Mouse (Mus musculus): ENCODE measurements around the gene Crip1.

DNA sequence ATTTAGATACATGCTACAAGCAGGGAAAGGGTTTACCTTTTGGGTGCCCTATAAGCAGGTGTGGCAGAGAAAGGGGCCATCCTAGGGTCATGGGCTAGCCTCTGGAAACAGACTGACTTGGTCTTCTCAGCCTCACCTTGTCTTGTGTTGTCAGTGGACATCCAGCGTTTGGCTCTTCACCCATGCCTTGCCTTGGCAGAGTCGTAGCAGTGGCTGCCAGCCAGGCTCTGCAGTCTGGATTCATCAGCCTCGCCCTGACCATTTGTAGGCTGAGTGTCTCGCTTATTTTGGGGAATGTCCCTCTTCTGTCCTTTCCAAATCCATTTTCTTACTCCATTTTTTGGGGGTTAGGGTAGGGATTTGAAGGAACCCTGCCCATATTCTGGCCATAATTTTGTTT is 55.2 kb downstream of the Crip1 start:
- TF ChIP-seq POLR2A (IDR thresholded peaks at IDR 0.05; ENCODE audit: insufficient read depth, low read depth, low read length): no peak
- no peak for TF ChIP-seq EP300 (IDR thresholded peaks at IDR 0.05; ENCODE audit: insufficient read depth, low read depth, low read length)

Measured in heart, adult 2 months (tissue).